Mouse (Mus musculus): ENCODE measurements at regions not wholly inside any gene's neighbourhood (a gene's known extent, or its start where the extent isn't known, plus 50 kb on each side); places are given as distances from the start of the nearest gene placed in this dataset.
"Not testable (repeated sequence)": the region's sequence is repeated elsewhere in the genome, so short reads cannot be mapped to it uniquely, and the experiment has no call there.

GRCm38 (mm10) chr13:52133202-52133601, 286.7 kb downstream of the Gadd45g start:
- Histone ChIP-seq H3K27me3 (ENCODE audit: control insufficient read depth, insufficient read depth, low read length) (no peaks in the 10 kb centered on the region), H3K36me3 (ENCODE audit: control insufficient read depth, insufficient read depth, low read length) (no peaks in the 10 kb centered on the region), H3K4me3 (ENCODE audit: low read depth, low read length) (no peak overlapping the region), H3K27ac (ENCODE audit: low read depth, low read length) (no peak overlapping the region), H3K9me3 (ENCODE audit: control insufficient read depth, low read length) (peaks cover 6% of the 10 kb centered on the region; the same call in 1 of the 2 replicates), H3K4me1 (replicated peaks; ENCODE audit: control insufficient read depth, insufficient read depth, low read length) (no peaks in the 10 kb centered on the region), H3K9ac (ENCODE audit: low read length) (no peak overlapping the region), H3K4me2 (ENCODE audit: low read depth, low read length, severe bottlenecking) (no peak overlapping the region)
- WGBS = 52% methylated on average over 3 of the region's 3 CpGs
- ATAC-seq (replicated peaks; ENCODE audit: low FRiP score) = no peak
- no peak for DNase-seq (ENCODE audit: low spot score)

GRCm38 (mm10) chr13:52138331-52138945, 292.0 kb downstream of the Gadd45g start:
- no peaks in the 10 kb centered on the region for H3K27me3 ChIP-seq (ENCODE audit: control insufficient read depth, insufficient read depth, low read length)
- ATAC-seq (replicated peaks; ENCODE audit: low FRiP score) = no peak
- DNase-seq (ENCODE audit: low spot score) = no peak
- H3K4me1 ChIP-seq (replicated peaks; ENCODE audit: control insufficient read depth, insufficient read depth, low read length) = no peaks in the 10 kb centered on the region
- no peaks in the 10 kb centered on the region for H3K36me3 ChIP-seq (ENCODE audit: control insufficient read depth, insufficient read depth, low read length)
- H3K27ac ChIP-seq (ENCODE audit: low read depth, low read length) = no peak overlapping the region
- 81% methylated on average over 6 of the region's 6 CpGs for whole genome bisulfite sequencing
- no peak overlapping the region for H3K9ac ChIP-seq (ENCODE audit: low read length)
- no peak overlapping the region for H3K4me2 ChIP-seq (ENCODE audit: low read depth, low read length, severe bottlenecking)
- no peaks in the 10 kb centered on the region; the same call in 1 of the 2 replicates for H3K9me3 ChIP-seq (ENCODE audit: control insufficient read depth, low read length)
- H3K4me3 ChIP-seq (ENCODE audit: low read depth, low read length) = no peak overlapping the region

GRCm38 (mm10) chr13:52139140-52139809, 292.8 kb downstream of the Gadd45g start:
- no peak for DNase-seq (ENCODE audit: low spot score)
- Histone ChIP-seq H3K27me3 (ENCODE audit: control insufficient read depth, insufficient read depth, low read length) (no peaks in the 10 kb centered on the region), H3K9me3 (ENCODE audit: control insufficient read depth, low read length) (no peaks in the 10 kb centered on the region), H3K9ac (ENCODE audit: low read length) (no peak overlapping the region), H3K27ac (ENCODE audit: low read depth, low read length) (no peak overlapping the region), H3K4me1 (replicated peaks; ENCODE audit: control insufficient read depth, insufficient read depth, low read length) (no peaks in the 10 kb centered on the region), H3K4me2 (ENCODE audit: low read depth, low read length, severe bottlenecking) (no peak overlapping the region), H3K36me3 (ENCODE audit: control insufficient read depth, insufficient read depth, low read length) (no peaks in the 10 kb centered on the region), H3K4me3 (ENCODE audit: low read depth, low read length) (no peak overlapping the region)
- 39% methylated on average over 15 of the region's 15 CpGs for WGBS
- ATAC-seq (replicated peaks; ENCODE audit: low FRiP score) = no peak

GRCm38 (mm10) chr13:52140221-52140620, 293.7 kb downstream of the Gadd45g start:
- Histone ChIP-seq H3K9ac (ENCODE audit: low read length) (no peak overlapping the region), H3K4me2 (ENCODE audit: low read depth, low read length, severe bottlenecking) (no peak overlapping the region), H3K9me3 (ENCODE audit: control insufficient read depth, low read length) (no peaks in the 10 kb centered on the region), H3K4me3 (ENCODE audit: low read depth, low read length) (no peak overlapping the region), H3K36me3 (ENCODE audit: control insufficient read depth, insufficient read depth, low read length) (no peaks in the 10 kb centered on the region), H3K27me3 (ENCODE audit: control insufficient read depth, insufficient read depth, low read length) (no peaks in the 10 kb centered on the region), H3K27ac (ENCODE audit: low read depth, low read length) (no peak overlapping the region), H3K4me1 (replicated peaks; ENCODE audit: control insufficient read depth, insufficient read depth, low read length) (no peaks in the 10 kb centered on the region)
- 80% methylated on average over 6 of the region's 6 CpGs for WGBS
- DNase-seq (ENCODE audit: low spot score) (no peak), ATAC-seq (replicated peaks; ENCODE audit: low FRiP score) (no peak)

- not testable (repeated sequence) for H3K36me3 ChIP-seq (ENCODE audit: control insufficient read depth, insufficient read depth, low read length); H3K4me1 ChIP-seq (replicated peaks; ENCODE audit: control insufficient read depth, insufficient read depth, low read length); DNase-seq (ENCODE audit: low spot score); H3K9ac ChIP-seq (ENCODE audit: low read length); H3K27me3 ChIP-seq (ENCODE audit: control insufficient read depth, insufficient read depth, low read length); H3K4me2 ChIP-seq (ENCODE audit: low read depth, low read length, severe bottlenecking); H3K27ac ChIP-seq (ENCODE audit: low read depth, low read length); H3K4me3 ChIP-seq (ENCODE audit: low read depth, low read length); H3K9me3 ChIP-seq (ENCODE audit: control insufficient read depth, low read length); ATAC-seq (replicated peaks; ENCODE audit: low FRiP score)
- WGBS = 84% methylated on average over 1 of the region's 1 CpGs
These were observed 297.6 kb downstream of the Gadd45g start for GRCm38 (mm10) chr13:52144066-52144465.

- no peaks in the 10 kb centered on the region for H3K27me3 ChIP-seq (ENCODE audit: control insufficient read depth, insufficient read depth, low read length)
- no peak overlapping the region for H3K4me2 ChIP-seq (ENCODE audit: low read depth, low read length, severe bottlenecking)
- DNase-seq (ENCODE audit: low spot score) (no peak), ATAC-seq (replicated peaks; ENCODE audit: low FRiP score) (no peak)
- no peak overlapping the region for H3K27ac ChIP-seq (ENCODE audit: low read depth, low read length)
- no peak overlapping the region for H3K4me3 ChIP-seq (ENCODE audit: low read depth, low read length)
- no peak overlapping the region for H3K9ac ChIP-seq (ENCODE audit: low read length)
- no peaks in the 10 kb centered on the region for H3K36me3 ChIP-seq (ENCODE audit: control insufficient read depth, insufficient read depth, low read length)
- 83% methylated on average over 5 of the region's 5 CpGs for WGBS
- no peaks in the 10 kb centered on the region for H3K4me1 ChIP-seq (replicated peaks; ENCODE audit: control insufficient read depth, insufficient read depth, low read length)
- H3K9me3 ChIP-seq (ENCODE audit: control insufficient read depth, low read length) = no peaks in the 10 kb centered on the region
These were observed 299.4 kb downstream of the Gadd45g start for GRCm38 (mm10) chr13:52145926-52146325.

GRCm38 (mm10) chr13:52150281-52150680, 303.8 kb downstream of the Gadd45g start:
- ATAC-seq (replicated peaks; ENCODE audit: low FRiP score) (no peak), DNase-seq (ENCODE audit: low spot score) (no peak)
- no peaks in the 10 kb centered on the region for H3K27me3 ChIP-seq (ENCODE audit: control insufficient read depth, insufficient read depth, low read length)
- H3K4me2 ChIP-seq (ENCODE audit: low read depth, low read length, severe bottlenecking) = no peak overlapping the region
- no peaks in the 10 kb centered on the region for H3K36me3 ChIP-seq (ENCODE audit: control insufficient read depth, insufficient read depth, low read length)
- no peak overlapping the region for H3K4me3 ChIP-seq (ENCODE audit: low read depth, low read length)
- H3K9me3 ChIP-seq (ENCODE audit: control insufficient read depth, low read length) = no peaks in the 10 kb centered on the region
- 92% methylated on average over 8 of the region's 8 CpGs for WGBS
- H3K9ac ChIP-seq (ENCODE audit: low read length) = no peak overlapping the region
- H3K4me1 ChIP-seq (replicated peaks; ENCODE audit: control insufficient read depth, insufficient read depth, low read length) = no peaks in the 10 kb centered on the region
- no peak overlapping the region for H3K27ac ChIP-seq (ENCODE audit: low read depth, low read length)

GRCm38 (mm10) chr13:52151777-52152176, 305.3 kb downstream of the Gadd45g start:
- H3K9me3 ChIP-seq (ENCODE audit: control insufficient read depth, low read length) = no peaks in the 10 kb centered on the region
- H3K4me3 ChIP-seq (ENCODE audit: low read depth, low read length) = no peak overlapping the region
- H3K27me3 ChIP-seq (ENCODE audit: control insufficient read depth, insufficient read depth, low read length) = no peaks in the 10 kb centered on the region
- WGBS = 92% methylated on average over 11 of the region's 11 CpGs
- H3K9ac ChIP-seq (ENCODE audit: low read length) = no peak overlapping the region
- no peak overlapping the region for H3K4me2 ChIP-seq (ENCODE audit: low read depth, low read length, severe bottlenecking)
- no peaks in the 10 kb centered on the region for H3K36me3 ChIP-seq (ENCODE audit: control insufficient read depth, insufficient read depth, low read length)
- no peak for DNase-seq (ENCODE audit: low spot score)
- no peaks in the 10 kb centered on the region for H3K4me1 ChIP-seq (replicated peaks; ENCODE audit: control insufficient read depth, insufficient read depth, low read length)
- no peak overlapping the region for H3K27ac ChIP-seq (ENCODE audit: low read depth, low read length)
- ATAC-seq (replicated peaks; ENCODE audit: low FRiP score) = no peak

GRCm38 (mm10) chr13:52152221-52152620, 305.7 kb downstream of the Gadd45g start:
- H3K27ac ChIP-seq (ENCODE audit: low read depth, low read length) = no peak overlapping the region

More at GRCm38 (mm10) chr13:52152221-52152620, 305.7 kb downstream of the Gadd45g start:
- H3K27me3 ChIP-seq (ENCODE audit: control insufficient read depth, insufficient read depth, low read length) = no peaks in the 10 kb centered on the region
- no peak for ATAC-seq (replicated peaks; ENCODE audit: low FRiP score)
- H3K36me3 ChIP-seq (ENCODE audit: control insufficient read depth, insufficient read depth, low read length) = no peaks in the 10 kb centered on the region
- no peak for DNase-seq (ENCODE audit: low spot score)
- no peak overlapping the region for H3K4me2 ChIP-seq (ENCODE audit: low read depth, low read length, severe bottlenecking)
- H3K4me1 ChIP-seq (replicated peaks; ENCODE audit: control insufficient read depth, insufficient read depth, low read length) = no peaks in the 10 kb centered on the region
- WGBS = 78% methylated on average over 4 of the region's 4 CpGs
- no peaks in the 10 kb centered on the region for H3K9me3 ChIP-seq (ENCODE audit: control insufficient read depth, low read length)
- H3K4me3 ChIP-seq (ENCODE audit: low read depth, low read length) = no peak overlapping the region
- no peak overlapping the region for H3K9ac ChIP-seq (ENCODE audit: low read length)
